Mouse (Mus musculus): Measurements from ENCODE around the gene Arhgef3. TPM values are rescaled to one million over a fixed set of nuclear protein-coding genes. Genes with fewer than 3 reads are reported as not detected.

The Arhgef3 gene
- polyA plus RNA-seq, 1 experiment from 2014 or later, result 1.6 TPM

DNA sequence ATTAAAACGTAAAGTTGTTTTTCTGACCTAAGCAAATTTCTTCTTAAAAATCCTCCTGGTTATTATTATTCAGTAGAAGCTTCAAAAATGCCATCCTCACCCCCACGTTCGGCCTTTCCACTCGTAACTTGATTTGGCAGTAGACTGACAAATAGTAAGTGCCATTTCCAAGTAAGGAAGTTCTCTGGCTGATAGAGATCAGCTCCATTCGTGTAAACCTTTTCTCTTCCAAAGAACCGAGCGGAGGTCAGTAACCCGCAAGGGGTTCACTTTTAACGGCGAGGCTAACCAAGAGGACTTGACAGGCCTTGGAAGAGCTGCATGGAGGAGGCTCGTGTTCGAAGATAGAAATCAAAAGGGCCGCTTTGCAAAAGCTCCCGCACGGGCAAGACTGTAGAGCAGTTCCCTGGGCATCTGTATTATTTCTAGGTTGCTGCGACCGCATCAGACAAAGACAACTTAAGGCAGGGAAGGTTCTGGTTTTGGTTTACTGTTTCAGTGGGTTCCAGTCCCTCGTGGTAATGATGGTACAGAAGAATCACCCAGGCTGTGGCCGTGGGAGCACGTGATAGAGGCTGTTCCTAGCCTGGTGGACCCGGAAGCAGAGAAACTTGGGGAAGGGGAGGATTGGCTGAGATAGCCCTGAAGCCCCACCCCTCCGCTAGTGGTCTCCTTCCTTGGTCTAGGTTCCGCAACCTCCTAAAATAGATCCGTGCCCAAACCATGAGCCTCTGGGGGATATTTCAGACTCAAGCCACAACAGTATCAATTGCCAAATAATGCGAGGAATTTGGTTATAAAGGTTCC is 117.5 kb downstream of the Arhgef3 start:
- Histone ChIP-seq H3K4me1 (peaks cover 26% of the 10 kb centered on the region), H3K27me3 (ENCODE audit: low read depth, poor library complexity, severe bottlenecking) (no peaks in the 10 kb centered on the region), H3K9me3 (replicated peaks) (no peaks in the 10 kb centered on the region), H3K36me3 (no peaks in the 10 kb centered on the region), H3K27ac (replicated peaks) (no peak overlapping the region), H3K4me3 (no peak overlapping the region)
- WGBS, result 93% methylated on average over 25 of the region's 25 CpGs
- DNase-seq (ENCODE audit: low spot score), result no peak

DNA sequence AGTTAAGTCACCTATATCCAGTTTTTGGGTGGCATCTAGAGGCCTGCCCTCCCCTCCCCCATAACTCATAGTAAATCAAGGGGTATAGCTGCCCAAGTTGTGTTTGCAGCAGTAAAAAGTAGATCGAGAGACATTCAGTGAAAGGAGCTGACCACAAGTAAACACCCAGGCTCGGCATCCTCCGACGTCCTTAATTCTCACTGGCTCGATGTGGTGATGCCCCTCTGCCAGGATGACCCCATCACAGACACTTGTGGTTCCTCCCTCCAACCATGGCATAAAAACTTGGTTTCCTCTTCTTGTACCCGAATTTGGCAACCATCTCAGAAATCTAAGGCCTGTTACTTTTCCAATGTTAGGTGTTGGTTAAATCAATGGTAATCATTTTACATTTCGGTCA is 118.4 kb downstream of the Arhgef3 start:
- H3K4me1 ChIP-seq, result peaks cover 31% of the 10 kb centered on the region
- no peak for DNase-seq (ENCODE audit: low spot score)
- 90% methylated on average over 7 of the region's 7 CpGs for WGBS

DNA sequence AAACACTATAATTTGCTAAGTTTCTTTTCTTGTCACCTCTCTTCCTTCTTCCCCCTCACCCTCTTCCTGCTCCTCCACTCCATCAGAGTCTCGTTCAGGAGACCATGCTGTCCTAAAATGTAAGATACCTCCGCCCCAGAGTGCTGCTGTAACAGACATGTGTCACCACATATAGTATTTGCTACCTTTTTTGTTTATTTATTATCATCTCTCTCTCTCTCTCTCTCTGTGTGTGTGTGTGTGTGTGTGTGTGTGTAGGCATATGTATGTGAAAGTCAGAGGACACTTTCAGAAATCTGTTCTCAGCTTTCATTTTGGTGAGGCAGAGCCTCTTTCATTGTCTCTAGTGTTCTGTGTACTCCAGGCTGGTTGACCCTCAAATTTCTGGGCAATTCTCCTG is 119.0 kb downstream of the Arhgef3 start:
- Histone ChIP-seq H3K4me3 (no peak overlapping the region), H3K36me3 (no peaks in the 10 kb centered on the region), H3K9me3 (replicated peaks) (no peaks in the 10 kb centered on the region), H3K4me1 (peaks cover 33% of the 10 kb centered on the region), H3K27ac (replicated peaks) (no peak overlapping the region), H3K27me3 (ENCODE audit: low read depth, poor library complexity, severe bottlenecking) (no peaks in the 10 kb centered on the region)
- 90% methylated on average over 2 of the region's 2 CpGs for WGBS
- no peak for DNase-seq (ENCODE audit: low spot score)

More for the DNA sequence above, 118.4 kb downstream of the Arhgef3 start:
- Histone ChIP-seq H3K27me3 (ENCODE audit: low read depth, poor library complexity, severe bottlenecking) (no peaks in the 10 kb centered on the region), H3K27ac (replicated peaks) (no peak overlapping the region), H3K4me3 (no peak overlapping the region), H3K36me3 (no peaks in the 10 kb centered on the region), H3K9me3 (replicated peaks) (no peaks in the 10 kb centered on the region)

DNA sequence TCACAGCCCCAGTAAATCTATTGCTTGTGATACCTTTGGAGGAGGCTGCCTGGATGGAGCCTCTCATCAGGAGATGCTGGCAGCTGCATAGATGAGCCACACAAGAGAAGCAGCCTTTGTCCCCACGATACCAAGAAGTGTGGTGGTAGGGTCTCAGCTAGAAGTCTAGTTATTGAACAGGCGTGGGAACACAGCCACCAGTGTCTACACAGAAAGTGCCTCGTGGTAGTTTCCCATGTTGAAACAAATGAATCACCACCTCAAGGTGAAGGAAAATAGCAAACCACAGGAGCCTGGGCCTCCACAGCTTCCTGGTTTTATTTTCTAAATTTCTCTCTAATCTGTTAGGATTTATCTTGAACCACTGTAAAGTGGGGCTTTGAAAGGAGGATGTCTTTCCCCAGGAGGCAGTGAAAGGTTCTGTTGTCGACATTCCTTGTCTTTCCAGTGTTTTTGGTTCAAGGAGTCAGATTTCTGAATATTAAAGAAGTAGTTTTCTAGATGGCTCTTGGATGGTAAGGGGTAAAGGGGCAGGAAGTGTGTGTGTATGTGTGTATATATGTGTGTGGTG is 119.7 kb downstream of the Arhgef3 start:
- peaks cover 32% of the 10 kb centered on the region for H3K4me1 ChIP-seq
- WGBS, result 77% methylated on average over 4 of the region's 4 CpGs
- no peak for DNase-seq (ENCODE audit: low spot score)
- H3K27me3 ChIP-seq (ENCODE audit: low read depth, poor library complexity, severe bottlenecking), result no peaks in the 10 kb centered on the region
- H3K36me3 ChIP-seq, result no peaks in the 10 kb centered on the region
- H3K9me3 ChIP-seq (replicated peaks), result no peaks in the 10 kb centered on the region
- no peak overlapping the region for H3K4me3 ChIP-seq
- no peak overlapping the region for H3K27ac ChIP-seq (replicated peaks)

DNA sequence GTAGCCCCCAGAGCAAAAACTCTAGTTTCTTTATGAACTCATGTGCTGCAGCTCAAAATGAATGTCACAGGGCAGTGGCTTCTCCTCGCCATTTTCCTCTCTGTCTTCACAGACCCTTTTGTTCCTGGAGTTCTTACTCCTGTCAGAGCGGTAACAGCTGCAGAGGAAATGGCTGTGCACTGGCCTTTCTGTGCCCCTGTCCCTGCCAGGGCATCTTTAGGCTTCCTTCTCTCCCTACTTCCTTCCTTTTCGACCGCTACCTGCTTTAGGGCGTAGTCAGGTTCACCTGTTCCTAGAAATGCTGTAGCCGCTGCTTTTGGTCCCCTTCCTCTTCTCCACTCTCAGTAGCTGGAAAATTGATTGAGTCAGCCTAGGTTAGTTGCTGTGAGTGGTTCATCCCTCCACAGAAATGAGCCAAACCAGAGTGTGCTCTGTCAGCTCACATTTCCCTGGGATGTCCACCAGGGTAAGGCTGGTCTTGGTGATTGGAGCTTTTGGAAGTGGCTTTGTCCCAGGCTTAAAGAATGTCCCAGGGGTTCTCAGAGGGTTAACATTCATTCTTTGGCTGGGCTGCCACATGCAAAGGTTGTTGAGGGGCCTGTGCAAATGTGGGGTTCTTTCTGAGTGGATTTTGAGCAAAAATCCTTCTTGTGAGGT is 121.3 kb downstream of the Arhgef3 start:
- H3K9me3 ChIP-seq (replicated peaks), result no peaks in the 10 kb centered on the region
- no peak overlapping the region for H3K4me3 ChIP-seq
- 81% methylated on average over 6 of the region's 6 CpGs for WGBS
- H3K27me3 ChIP-seq (ENCODE audit: low read depth, poor library complexity, severe bottlenecking), result no peaks in the 10 kb centered on the region
- no peaks in the 10 kb centered on the region for H3K36me3 ChIP-seq
- no peak for DNase-seq (ENCODE audit: low spot score)
- peaks cover 15% of the 10 kb centered on the region for H3K4me1 ChIP-seq
- peak overlapping the region; percentile 17 for H3K27ac ChIP-seq (replicated peaks)

DNA sequence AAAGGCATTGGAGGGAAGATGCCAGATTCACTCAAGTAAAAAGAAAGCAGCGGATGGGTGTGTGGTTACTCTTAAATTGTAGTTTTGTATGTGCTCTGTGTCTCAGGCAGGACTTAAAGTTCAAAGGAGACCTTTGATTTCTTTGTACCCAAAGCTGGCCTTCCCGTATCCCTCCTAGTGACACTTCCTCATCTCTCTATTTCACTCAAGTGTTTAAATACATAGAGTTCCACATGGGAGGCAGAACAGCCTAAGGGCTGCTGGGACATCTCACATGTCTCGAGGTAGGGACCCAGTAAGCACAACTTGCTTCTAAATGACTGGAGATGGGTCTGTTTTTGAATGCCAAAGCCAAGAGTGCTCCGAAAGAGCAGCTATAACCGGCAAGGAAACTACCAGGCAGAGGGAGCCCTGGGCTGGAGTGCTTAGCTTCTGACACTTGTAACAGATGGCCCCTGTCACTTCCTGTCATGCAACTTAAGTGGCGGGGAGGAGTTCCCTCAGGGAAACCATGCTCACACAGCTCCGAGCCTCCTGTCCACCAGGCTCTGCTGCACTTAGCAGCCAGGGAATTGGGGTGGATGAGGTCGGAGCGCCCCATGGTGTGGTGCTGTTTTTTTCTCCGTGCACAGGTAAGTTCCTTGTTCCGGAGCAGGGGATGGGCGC is 123.0 kb downstream of the Arhgef3 start:
- H3K9me3 ChIP-seq (replicated peaks), result no peaks in the 10 kb centered on the region
- peaks cover 10% of the 10 kb centered on the region; the same call in 1 of the 2 replicates for H3K4me1 ChIP-seq
- H3K4me3 ChIP-seq, result no peak overlapping the region
- no peak for DNase-seq (ENCODE audit: low spot score)
- 72% methylated on average over 12 of the region's 12 CpGs for WGBS
- no peaks in the 10 kb centered on the region for H3K27me3 ChIP-seq (ENCODE audit: low read depth, poor library complexity, severe bottlenecking)
- H3K36me3 ChIP-seq, result no peaks in the 10 kb centered on the region
- H3K27ac ChIP-seq (replicated peaks), result no peak overlapping the region

DNA sequence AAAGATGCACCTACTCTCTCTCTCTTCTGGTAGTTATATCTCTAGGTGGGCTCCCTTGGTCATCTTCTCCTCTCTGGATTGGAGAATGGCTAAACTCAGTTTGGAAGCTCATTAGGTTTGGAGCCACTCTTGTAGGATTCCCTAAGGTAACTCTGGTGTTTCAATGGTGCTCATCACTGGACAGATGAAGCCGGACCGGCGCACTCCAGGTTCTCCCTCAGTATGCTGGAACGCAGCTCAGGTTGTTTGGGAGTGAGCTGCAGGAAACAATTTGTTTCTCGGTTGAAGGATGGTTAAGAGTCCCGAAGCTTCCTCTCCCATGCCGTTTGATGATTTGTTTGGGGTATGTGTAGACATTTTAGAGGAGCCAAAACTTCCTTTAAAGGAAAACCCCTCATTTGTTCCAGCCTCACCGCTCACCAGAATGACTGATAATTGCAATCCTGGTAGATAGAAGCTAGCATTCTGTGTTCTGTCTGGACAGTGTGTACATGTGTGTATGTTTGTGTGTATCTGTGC is 124.0 kb downstream of the Arhgef3 start:
- peaks cover 10% of the 10 kb centered on the region; the same call in 1 of the 2 replicates for H3K4me1 ChIP-seq
- H3K36me3 ChIP-seq, result no peaks in the 10 kb centered on the region
- no peak overlapping the region for H3K27ac ChIP-seq (replicated peaks)
- H3K9me3 ChIP-seq (replicated peaks), result no peaks in the 10 kb centered on the region
- DNase-seq (ENCODE audit: low spot score), result no peak
- no peak overlapping the region for H3K4me3 ChIP-seq
- H3K27me3 ChIP-seq (ENCODE audit: low read depth, poor library complexity, severe bottlenecking), result no peaks in the 10 kb centered on the region
- 89% methylated on average over 8 of the region's 8 CpGs for WGBS

DNA sequence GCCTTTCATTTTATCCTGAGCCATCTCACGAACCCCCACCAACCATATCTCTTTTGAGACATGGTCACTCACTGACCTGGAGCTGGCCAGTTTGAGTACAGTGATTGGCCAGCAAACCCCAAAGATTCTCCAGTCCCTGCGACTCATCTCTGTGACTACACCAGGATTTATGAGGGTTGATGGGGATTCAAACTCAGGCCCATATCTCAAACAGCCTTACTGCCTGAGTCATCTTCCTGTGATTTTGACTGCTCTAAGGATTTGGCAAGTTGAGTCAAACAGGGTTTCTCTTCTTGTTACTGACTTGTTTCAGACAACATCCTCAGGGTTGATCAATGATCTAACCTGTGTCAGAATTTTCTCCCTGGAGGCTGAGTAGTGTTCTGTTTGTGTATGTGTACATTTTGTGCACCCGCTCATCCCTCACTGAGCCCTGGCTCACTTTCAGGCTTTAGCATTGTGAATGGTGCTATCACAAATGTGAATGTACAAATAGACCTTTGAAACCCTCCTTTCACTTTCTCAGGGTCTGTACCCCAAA is 124.9 kb downstream of the Arhgef3 start:
- 87% methylated on average over 3 of the region's 3 CpGs for whole genome bisulfite sequencing
- DNase-seq (ENCODE audit: low spot score), result no peak
- Histone ChIP-seq H3K9me3 (replicated peaks) (no peaks in the 10 kb centered on the region), H3K27me3 (ENCODE audit: low read depth, poor library complexity, severe bottlenecking) (no peaks in the 10 kb centered on the region), H3K4me1 (peaks cover 10% of the 10 kb centered on the region; the same call in 1 of the 2 replicates), H3K27ac (replicated peaks) (no peak overlapping the region), H3K36me3 (no peaks in the 10 kb centered on the region), H3K4me3 (no peak overlapping the region)

DNA sequence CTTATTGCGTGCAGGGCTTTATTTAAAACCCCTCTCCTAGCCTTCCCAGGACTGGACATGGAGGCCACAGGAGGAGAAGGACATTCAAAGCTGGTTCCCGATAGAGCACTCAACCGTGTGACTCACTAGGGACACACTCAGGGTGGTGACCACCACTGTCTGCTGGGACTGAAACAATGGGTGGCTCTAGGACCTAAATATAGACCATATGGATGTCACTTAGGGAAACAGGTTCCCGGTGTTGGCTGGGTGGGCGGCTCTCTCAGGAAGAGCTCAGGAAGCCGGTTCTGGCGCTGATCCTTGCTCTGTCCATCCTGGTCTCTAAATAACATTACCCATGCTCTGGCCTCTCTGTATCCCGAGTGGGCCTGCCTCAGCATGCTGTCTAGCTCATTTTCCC is 127.6 kb downstream of the Arhgef3 start:
- Histone ChIP-seq H3K4me3 (no peak overlapping the region), H3K36me3 (no peaks in the 10 kb centered on the region), H3K27ac (replicated peaks) (no peak overlapping the region), H3K9me3 (replicated peaks) (no peaks in the 10 kb centered on the region), H3K27me3 (ENCODE audit: low read depth, poor library complexity, severe bottlenecking) (no peaks in the 10 kb centered on the region), H3K4me1 (peaks cover 7% of the 10 kb centered on the region; the same call in 1 of the 2 replicates)
- WGBS, result 93% methylated on average over 8 of the region's 8 CpGs
- no peak for DNase-seq (ENCODE audit: low spot score)

DNA sequence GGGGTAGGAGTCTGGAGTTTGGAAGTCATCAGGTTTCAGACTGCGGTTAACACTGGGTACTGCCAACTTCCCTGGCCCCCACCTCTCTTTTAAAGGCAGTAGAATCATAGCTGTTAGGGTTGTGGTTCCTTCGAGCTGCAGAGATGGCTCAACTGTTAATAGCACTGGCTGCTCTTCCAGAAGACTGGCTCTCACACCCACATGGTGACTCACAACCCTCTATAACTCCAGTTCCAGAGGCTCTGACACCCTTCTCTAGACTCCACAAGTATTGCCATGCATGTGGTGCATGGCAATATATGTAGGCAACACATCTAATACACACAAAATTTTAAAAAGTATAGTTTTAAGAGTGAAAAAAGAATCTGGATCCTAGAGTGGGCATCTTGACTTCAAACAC is 128.1 kb downstream of the Arhgef3 start:
- Histone ChIP-seq H3K27me3 (ENCODE audit: low read depth, poor library complexity, severe bottlenecking) (no peaks in the 10 kb centered on the region), H3K36me3 (no peaks in the 10 kb centered on the region), H3K27ac (replicated peaks) (no peak overlapping the region), H3K9me3 (replicated peaks) (no peaks in the 10 kb centered on the region), H3K4me3 (no peak overlapping the region), H3K4me1 (peaks cover 4% of the 10 kb centered on the region; the same call in 1 of the 2 replicates)
- WGBS, result 84% methylated on average over 2 of the region's 2 CpGs
- no peak for DNase-seq (ENCODE audit: low spot score)

DNA sequence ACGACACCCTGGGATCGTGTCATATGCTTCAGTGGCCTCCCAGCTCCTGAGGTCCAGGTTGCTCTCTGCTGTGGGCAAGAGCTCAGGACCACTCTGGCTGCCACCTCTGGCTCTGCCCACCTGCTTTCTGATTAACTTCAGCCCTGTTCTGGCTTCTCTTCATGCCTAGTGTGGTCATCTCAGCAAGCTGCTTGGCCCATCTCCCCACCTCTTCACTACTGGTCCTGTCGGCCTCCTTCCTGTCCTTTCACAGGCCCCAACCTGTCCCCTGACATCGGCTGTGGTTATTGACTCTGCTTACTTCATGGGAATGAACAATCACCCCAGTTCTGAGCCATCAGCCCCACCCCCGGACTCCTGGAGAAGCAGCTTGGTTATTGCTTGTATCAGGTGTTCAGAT is 128.9 kb downstream of the Arhgef3 start:
- Histone ChIP-seq H3K9me3 (replicated peaks) (no peaks in the 10 kb centered on the region), H3K4me1 (no peaks in the 10 kb centered on the region), H3K4me3 (no peak overlapping the region), H3K27me3 (ENCODE audit: low read depth, poor library complexity, severe bottlenecking) (no peaks in the 10 kb centered on the region), H3K27ac (replicated peaks) (no peak overlapping the region), H3K36me3 (no peaks in the 10 kb centered on the region)
- WGBS, result 91% methylated on average over 5 of the region's 5 CpGs
- no peak for DNase-seq (ENCODE audit: low spot score)

- DNase-seq (ENCODE audit: low spot score), result no peak
- Histone ChIP-seq H3K36me3 (no peaks in the 10 kb centered on the region), H3K27me3 (ENCODE audit: low read depth, poor library complexity, severe bottlenecking) (no peaks in the 10 kb centered on the region), H3K9me3 (replicated peaks) (no peaks in the 10 kb centered on the region), H3K4me1 (no peaks in the 10 kb centered on the region), H3K27ac (replicated peaks) (no peak overlapping the region), H3K4me3 (no peak overlapping the region)
- WGBS, result 72% methylated on average over 3 of the region's 3 CpGs
These were observed 130.2 kb downstream of the Arhgef3 start for GRCm38 (mm10) chr14:27244898-27245297.

Data from midbrain, embryonic 10.5 days (tissue).